Mouse (Mus musculus) spleen, embryonic (tissue): Measurements from ENCODE around the gene Sash1.

ENCODE experiments used
- CTCF ChIA-PET: fragments of 350-600 bp; sonication (Branson Sonifier 250); formaldehyde crosslinking; loops from one replicate; lab custom pipeline; 2022; lab: Charles Lee

Sash1 gene

DNA sequence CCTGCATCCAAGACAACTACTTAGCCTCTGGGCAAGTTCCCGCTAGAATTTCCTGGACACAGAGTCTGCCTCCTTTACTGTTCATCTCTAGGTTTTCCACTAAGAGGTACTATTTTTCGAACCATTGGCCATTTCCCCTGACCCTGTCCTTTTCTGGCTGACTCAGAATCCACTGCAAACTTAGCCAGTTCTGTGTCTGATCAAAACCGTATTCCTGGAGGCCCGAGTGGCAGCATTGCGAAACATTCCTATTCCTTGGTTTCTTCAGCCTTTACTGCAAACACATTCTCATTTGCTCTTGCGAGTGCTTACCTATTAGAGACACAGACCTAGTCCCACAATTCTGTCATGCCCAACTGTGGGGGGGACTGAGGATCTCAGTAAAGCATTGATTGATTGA is 17.2 kb upstream of the Sash1 start:
- CTCF ChIA-PET = interaction anchor here (0.6 kb wide), 1 partner anchor 1253 kb away, joined by 3 read pairs; no protein-coding TSS in a partner anchor

DNA sequence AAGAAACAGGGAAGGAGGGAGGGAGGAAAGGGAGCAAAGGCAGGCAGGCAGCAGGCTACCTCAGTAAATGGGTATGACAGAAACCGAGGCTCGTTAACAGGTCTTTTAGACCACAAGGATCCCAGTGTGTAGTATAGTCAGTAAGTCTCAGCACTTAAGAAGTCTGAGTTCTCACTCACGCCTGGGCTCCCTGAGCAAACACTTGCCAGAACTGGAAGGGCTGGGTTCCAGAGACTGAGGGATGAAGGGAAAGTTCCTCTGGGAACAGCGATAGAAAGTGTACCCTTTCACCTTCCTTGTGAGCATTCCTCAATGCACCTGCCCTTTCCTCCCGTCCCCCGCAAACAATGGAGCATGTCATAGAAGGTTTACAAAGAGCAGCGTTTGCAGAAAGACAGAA is 16.5 kb upstream of the Sash1 start:
- CTCF ChIA-PET = no interaction called here

DNA sequence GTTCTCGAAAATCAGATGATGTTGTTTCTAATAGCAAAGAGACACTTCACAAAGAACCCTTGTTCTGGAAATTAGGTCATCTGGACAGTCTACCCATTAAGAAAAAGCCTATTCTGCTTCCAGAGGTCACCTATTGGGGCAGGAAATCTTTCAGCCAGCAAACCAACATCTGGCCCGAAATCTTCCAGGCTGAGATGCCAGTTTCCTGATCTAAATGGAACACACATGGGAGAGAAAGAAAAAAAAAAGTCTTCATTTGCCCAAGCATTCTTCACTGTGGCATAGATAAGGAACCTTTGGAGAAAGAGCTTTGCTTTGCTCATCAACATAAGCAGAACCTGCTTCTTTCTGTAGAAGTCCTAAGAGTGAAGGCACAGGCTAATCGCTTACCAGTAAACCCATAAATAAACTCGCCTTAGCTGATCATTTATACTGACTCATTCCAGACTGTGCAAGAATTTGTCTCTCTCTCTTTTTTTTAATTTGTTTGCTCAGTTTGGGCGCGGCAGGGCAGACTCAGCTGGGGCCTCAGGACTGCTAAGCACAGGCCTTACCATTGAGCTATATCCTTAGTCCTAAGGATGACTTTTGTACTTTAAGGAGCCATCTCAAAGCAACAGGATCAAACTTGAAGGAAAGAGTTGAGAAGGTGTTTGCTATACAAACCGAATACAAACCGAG is 13.1 kb upstream of the Sash1 start:
- CTCF ChIA-PET = no interaction called here

DNA sequence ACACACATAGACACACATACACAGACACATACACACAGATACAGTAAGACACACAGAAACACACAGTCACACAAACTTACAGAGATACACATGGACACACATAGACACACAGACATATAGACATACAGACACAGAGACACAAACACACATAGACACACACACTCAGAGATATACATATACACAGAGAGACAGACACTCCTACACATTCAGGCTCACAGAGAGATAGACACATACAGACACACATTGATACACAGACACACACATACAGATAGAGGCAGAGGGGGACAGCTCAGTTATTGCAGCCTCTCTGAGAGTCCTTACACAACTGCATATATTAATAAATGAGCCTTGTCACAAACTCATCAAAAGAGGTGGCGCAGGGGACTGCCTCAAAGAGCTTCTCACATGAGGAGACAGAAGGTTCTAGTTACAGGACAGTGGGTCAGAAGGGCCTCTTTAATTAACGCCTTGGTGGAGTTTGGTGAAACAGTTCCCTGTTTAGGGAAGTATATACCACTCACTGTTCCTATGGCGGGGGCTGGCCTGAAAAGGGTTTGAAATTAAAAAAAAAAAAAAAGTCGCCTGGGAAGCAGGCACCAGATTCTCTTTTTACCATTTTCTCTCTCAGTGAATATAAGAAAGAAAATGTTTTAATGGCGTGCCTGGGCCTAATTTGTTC is 12.4 kb upstream of the Sash1 start:
- CTCF ChIA-PET = no interaction called here

DNA sequence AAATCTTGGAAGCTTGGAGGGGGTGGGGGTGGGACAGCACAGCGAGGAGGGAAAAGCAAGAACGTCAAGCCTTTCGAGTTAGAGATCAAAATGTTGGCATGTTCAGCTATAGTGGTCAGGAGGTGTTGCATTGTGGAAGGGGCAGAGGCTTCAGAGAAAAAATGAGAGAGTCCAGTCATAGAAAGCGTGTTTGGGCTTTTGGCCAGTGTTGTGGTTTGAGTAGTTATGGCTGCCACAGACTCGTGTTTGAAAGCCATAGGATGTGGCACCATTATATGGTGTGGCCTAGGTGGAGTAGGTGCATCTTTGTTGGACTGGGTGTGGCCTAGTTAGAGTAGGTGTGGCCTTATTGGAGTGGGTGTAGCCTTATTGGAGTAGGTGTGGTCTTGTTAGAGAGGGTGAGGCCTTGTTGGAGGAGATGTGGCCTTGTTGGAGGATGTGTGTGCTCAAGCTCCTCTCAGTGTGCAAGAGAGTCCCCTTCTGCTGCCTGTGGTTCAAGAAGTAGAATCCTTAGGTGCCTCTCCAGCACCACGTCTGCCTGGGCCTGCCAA is 9.2 kb upstream of the Sash1 start:
- CTCF ChIA-PET = interaction anchor here (0.6 to 0.7 kb wide), 2 partner anchors 17 to 1023 kb away, joined by 3 to 6 read pairs; no protein-coding TSS in a partner anchor

DNA sequence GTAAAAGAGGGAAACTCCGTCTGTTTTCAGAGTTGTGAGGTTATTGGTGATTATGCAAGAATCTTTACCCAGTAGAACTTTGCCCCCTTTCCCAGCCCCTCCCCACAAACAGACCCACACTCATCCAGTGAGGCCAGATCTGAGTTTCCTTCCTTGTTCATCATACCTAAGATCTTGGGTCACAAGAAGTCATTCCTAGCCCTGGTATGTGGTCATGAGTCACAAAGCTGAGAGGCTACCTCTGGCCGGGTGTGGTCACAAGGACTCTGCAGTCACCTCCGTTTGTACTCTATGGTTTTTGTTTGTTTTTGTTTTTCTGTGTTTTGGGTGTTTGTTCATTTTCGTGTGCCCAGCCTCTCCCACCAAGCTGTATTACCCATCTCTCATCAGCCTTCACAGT is 4.6 kb upstream of the Sash1 start:
- CTCF ChIA-PET = no interaction called here

DNA sequence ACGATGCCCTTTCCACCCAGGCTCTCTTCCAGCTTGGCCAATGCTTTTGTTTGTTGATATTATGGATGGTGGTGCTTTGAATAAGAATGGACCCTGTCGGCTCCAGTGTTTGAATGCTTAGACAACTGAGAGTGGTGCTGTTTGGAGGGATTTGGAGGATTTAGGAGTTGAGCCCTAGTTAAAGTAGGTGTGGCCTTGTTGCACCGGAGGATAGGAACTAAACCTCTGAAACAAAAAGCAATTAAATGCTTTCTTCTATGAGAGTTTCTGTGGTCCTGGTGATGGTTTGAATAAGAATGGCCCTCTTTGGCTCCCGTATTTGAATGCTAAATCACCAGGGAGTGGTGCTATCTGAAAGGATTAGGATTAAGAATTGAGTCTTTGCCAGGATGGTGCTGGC is 3.5 kb upstream of the Sash1 start:
- CTCF ChIA-PET = no interaction called here

DNA sequence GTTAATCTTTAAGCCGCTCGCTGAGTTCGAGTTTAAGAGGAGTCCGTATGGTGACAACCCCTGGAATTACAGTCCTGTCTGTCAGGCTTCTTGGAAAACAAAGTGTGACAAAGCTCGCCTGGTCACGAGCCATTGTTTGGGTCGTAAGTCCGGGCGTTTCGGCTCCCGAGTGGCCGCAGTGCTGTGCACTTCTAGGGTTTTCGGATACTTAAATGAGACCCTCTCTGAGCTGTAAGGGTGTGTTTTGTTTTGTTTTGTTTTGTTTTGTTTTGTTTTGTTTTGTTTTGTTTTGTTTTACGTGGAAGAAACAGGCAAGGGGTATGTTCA is 621 bp upstream of the Sash1 start:
- CTCF ChIA-PET = no interaction called here

DNA sequence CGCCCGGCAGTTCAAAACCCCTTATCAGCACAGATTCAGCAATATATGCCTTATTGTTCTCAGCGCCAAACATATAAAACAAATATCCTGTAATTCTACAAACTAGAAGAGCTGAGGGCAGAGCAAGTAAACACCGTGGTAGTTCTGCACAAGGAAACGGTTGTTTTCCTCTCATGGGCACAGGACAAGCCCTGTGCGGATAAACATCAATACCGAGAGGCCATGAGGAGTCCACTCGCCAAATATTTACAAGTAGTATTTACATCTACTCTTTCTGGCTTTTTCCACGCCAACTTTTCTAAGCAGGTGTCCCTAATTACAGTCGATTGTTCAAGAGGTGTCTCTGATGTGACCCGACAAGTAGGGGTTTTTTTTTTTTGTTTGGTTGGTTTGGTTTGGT is 669 bp downstream of the Sash1 start:
- CTCF ChIA-PET = no interaction called here

DNA sequence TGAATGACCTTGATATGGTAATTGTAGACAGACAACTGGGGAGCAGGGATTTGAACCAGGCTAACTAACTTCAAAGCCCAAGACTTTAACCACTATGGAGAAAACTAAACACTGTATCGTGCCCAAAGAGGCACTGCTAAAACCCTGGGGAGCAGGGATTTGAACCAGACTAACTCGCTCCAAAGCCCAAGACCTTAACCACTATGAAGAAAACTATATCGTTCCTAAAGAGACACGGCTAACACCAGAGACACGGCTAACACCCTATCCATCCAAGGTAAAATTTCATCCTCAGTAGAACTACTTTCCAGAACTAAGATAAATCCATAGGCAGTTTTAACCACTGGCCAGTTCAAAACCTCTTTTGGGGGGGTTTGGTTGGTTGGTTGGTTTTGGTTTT is 1.3 kb downstream of the Sash1 start:
- CTCF ChIA-PET = no interaction called here

DNA sequence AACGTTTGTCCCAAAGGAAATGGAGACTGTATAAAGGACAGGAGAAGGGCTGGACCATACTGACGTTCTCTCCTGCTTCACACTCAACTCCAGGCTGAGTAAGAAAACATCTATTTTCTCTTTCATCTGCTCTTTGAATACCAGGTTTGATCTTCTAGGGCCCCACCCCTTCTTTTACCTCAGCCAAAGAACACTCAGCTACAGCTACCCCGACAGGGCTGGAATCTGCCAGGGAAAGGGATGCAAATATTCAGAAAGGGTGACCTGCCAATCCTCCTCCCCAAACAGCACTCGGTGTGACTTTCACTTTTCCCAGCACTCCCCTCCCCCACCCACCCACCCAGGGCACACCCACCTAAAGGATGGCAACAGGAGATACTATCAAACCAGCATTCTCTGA is 2.2 kb downstream of the Sash1 start:
- CTCF ChIA-PET = no interaction called here

DNA sequence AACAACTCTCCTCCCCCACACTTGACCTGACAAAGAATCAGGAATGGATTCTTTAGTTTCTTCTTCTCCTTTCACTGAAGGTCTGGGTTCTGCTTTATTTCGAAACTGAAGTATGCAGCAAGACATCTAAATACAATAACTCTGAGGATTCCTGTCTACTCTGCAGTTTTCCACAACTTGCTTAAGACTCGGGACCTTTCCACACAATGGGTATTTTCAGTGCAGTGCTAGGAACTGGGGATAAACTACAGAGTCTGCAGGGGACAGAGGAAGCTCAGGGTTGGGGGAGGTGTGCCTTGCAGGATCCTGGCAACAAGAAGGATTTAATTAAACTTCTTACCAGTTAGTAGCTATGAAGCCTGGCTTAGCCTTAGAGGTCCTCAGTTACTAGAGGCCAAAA is 4.1 kb downstream of the Sash1 start:
- CTCF ChIA-PET = no interaction called here

DNA sequence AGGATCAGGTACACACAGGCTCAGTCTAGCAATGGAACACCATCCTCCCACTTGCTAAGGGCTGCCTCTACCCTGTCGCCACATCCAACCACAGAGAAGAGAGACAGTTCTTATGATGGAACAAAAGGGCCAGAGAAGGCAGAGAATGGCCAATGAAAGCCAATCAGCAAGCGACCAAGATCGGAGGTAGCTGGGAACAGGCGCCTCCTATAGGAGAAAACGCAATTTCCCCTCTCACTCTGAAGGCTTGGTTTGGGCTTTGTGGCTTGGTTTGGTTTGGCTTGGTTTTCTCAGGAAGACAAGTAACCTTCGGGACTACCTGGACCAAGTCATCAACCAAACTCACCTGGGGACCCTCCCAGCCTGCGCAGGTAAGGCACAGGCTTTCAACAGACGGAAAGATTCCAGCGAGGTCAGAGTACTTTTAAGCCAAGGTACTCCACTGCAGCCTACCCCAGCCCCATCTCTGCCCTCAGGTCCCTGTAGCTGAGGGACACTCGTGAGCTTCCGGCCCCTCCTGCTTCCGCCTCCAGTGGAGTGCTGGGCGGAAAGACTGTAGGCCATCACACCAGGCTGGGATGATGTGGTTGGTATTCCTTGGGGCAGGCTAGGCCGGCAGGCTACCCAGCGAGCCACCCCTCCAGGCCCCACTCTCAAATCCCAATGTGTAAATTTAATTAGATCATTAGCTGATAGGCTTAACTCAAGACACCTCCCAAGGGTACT is 4.8 kb downstream of the Sash1 start:
- CTCF ChIA-PET = no interaction called here

DNA sequence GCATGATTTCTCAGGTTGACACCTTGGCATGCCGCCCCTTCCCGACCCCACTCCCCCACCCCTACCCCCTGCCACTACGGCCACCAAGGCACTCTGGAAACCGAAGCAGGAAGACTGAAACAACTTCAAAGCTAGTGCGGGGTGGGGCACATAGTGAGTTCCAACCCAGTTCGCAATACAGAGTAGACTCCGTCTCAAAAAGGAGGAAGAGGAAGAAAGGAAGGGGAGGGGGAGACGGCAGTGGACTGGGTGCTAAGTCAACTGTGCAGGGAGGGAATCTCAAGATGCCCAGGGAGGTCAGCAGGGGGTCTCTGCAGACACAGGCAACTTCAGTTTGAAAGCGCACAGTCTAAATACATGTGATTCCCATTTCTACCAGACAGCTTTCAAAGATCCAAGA is 7.0 kb downstream of the Sash1 start:
- CTCF ChIA-PET = interaction anchor here (0.9 kb wide), 1 partner anchor 1495 kb away, joined by 4 read pairs; no protein-coding TSS in a partner anchor

DNA sequence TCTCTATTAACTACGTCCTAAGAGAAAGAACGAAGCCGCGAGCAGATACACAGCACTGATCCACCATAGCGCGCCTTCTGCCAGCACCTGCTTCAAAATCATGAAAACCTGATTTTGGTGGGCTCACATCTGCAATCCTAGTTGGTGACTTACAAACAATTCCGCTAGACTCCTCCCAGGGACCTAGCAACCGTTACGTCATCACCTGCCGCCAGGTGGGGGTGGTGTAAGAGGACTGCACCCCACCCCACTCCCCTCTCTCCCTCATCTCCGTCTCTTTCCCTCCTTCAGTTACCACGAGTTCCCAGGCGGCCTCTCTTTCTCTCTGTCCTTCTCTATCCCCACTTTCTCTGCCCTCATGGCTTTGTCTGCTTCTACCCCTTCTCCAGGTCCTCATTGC is 7.5 kb downstream of the Sash1 start:
- CTCF ChIA-PET = interaction anchor here (0.9 kb wide), 1 partner anchor 1495 kb away, joined by 4 read pairs; no protein-coding TSS in a partner anchor

DNA sequence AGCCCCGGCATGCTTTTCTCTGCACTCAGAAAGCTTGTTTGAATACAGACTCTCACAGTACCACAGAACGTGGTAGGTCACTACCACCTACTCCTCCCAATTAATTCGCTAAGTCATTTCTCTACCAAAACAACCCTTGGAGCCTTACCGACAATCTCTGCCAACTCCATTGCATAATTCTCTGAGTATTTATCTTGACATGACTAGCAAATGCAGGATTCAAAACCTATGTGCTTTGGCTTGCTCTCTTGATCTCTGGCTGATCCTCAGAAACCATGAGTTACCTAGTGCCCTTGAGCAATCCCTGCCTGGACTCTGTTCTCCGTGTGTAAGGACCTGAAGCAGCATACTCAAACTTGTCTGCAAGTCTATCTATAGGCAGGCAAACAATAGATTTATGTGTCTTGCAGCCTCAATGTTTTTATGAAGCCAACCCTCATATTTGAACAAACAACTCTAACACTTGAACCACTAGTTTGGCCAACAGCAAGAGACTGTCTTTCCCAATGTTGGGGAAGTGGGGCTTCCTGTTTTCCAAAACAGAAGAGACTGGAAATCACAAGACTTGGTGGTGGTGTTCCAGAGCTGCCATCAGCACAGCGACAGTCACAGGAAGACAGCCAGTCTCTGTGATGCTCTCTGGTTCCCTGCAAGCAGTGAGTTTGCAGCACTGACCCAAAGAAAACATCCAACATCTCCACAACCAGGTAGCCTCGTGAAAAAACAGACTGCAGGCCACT is 12.1 kb downstream of the Sash1 start:
- CTCF ChIA-PET = no interaction called here

DNA sequence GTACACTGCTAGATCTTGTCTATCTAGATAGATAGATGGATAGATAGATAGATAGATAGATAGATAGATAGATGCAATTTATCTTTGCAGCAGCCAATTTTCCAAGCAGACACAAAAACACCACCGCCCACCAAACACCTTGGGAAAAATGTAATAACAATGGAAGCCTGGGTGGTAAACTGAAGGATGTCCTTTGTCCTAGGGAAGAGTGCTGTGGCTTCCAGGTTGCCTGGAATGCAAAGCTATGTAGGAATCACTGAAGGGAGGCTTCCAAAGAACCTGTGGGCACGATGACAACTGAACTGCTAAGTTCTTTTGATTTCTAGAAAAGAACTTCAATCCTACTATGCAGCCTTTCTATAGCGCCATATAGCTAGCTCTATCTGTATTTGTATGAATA is 13.1 kb downstream of the Sash1 start:
- CTCF ChIA-PET = no interaction called here

DNA sequence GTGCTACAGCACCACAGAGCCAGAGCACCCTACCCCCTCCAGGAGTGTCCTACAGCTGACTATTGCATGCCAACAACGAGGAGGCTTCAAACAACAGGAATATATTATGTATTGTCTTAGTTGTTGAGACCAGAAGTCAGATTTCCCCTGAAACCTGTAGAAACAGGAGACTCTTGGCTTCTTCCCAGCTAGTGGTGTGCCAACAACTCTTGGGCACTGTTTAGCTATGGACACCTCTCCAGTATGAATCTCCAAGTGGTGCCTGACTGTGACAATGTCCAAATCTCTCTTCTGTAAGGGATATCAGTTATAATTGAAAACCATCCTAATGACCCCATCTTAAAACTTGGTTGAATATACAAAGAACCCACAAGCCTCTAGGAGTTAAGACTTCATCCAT is 13.9 kb downstream of the Sash1 start:
- CTCF ChIA-PET = interaction anchor here (0.6 kb wide), 1 partner anchor 145 kb away, joined by 4 read pairs; no protein-coding TSS in a partner anchor

DNA sequence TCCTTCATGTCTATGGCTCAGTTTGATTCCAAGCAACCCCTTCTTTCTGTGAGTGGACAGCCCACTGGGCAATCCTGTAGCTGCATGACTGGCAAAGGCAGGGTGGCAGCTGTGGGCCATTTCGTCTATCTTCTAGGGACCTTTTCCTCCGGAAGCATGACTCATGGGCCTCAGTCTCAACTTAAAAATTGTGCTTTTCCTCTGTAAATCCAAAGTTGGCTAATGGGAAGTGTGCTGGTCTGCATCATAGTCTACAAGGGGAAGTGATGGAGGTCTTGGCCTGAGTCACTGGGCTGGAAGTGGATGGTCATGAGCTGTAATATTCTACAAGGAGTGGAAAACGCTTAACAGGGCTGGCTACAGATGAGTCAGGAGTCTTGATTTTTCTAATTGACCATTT is 15.5 kb downstream of the Sash1 start:
- CTCF ChIA-PET = no interaction called here

DNA sequence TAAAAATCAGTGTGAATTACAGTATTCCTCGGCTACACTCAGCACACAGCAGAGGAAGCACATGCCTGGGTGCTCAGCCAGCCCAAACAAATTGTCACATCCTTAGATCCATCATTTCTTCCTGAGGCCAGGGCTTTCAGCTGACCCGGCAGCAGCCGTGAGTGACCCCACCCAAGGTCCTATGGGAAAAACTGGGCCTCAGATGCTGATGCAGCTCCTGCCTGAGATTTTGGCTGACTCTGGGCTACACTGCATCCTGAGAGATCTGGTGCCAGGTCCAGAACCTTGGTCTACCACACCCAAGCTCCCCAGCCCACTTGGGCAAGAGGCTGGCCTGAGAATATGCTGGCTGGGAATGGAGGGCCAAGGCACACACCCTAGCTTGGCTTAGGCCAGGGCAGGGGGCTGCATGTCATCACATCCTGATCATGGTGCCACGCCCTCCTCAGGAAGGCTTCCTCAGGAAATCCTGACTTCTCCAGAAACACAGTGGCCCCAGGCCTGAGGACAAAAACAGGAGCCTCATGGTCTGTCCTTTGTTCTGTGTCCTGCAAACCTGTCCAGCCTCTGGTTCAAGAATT is 19.7 kb downstream of the Sash1 start:
- CTCF ChIA-PET = no interaction called here

DNA sequence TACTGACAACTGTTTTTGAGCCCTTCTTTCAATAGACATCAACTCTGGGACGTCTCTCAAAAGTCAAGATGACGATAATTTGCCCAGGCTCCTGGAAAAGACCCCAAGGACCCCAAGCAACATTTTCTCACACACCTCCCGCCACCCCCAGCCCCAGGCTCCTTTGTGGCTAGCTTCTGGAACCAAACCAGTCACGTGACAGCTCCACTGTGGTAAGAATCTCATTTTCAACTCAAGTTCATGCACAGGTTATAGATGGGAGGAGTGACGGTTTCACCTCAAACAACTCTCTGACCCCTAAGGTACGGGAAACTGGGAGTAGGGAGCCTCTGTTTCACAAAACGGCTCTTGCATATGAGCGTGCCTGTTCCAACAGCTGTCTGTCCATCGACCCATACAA is 25.2 kb downstream of the Sash1 start:
- CTCF ChIA-PET = interaction anchor here (0.6 kb wide), 1 partner anchor 31 kb away, joined by 4 read pairs; no protein-coding TSS in a partner anchor
